Comparison of ENCODE assay signal across 19 mouse cellular contexts in the genomic region with DNA sequence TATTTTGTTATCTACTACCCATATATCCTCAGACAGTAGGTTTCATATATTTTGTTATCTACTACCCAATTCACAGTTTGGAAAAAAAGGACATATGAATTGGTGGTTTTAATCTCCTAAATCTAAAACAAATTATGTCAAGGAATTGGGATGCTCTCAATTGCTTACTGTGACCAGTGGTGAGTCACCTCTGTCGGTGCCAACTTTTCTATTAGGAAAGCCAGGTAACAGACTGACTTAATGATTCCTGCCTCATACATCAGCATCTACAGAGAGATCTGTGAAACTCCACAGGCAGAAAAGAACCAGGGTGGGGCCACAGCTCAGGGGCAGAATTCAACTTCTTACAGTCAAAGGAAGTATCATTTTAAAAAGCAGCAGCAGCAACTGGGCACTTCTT.
DNase-seq lines count a peak whose midpoint lies in the region; ATAC-seq lines count a peak whose summit lies in the region.
"Had no signal": no experiment of that assay in that cellular context is flagged by ENCODE, and none has a peak within 500 bp of the region (broad histone marks: within the 10 kb centered on the region; RNA-seq: fewer than 3 reads in every experiment).

No protein-coding gene starts in this region.

- H3K4me2 ChIP-seq in liver, embryonic 11.5 days = no peak overlapping the region
- no peak overlapping the region for H3K4me2 ChIP-seq in kidney, embryonic 15.5 days
- H3K4me2 ChIP-seq: embryonic facial prominence, embryonic 12.5 days; forebrain, embryonic 13.5 days; forebrain, embryonic 15.5 days had no signal

- 86% methylated on average over 1 of the region's 1 CpGs for WGBS in liver, embryonic 11.5 days
- 88% methylated on average over 1 of the region's 1 CpGs for WGBS in kidney, embryonic 15.5 days

- H3K36me3 ChIP-seq in liver, embryonic 11.5 days (ENCODE audit: control insufficient read depth, insufficient read depth, low read length) = no peaks in the 10 kb centered on the region
- no peaks in the 10 kb centered on the region for H3K36me3 ChIP-seq in kidney, embryonic 15.5 days
- H3K36me3 ChIP-seq: embryonic facial prominence, embryonic 10.5 days; embryonic facial prominence, embryonic 12.5 days; forebrain, embryonic 15.5 days had no signal

- no peaks in the 10 kb centered on the region for H3K4me1 ChIP-seq in liver, embryonic 11.5 days (replicated peaks; ENCODE audit: control insufficient read depth, insufficient read depth, low read length)
- no peaks in the 10 kb centered on the region for H3K4me1 ChIP-seq in kidney, embryonic 15.5 days
- H3K4me1 ChIP-seq: embryonic facial prominence, embryonic 10.5 days; embryonic facial prominence, embryonic 12.5 days; forebrain, embryonic 13.5 days had no signal

- H3K9ac ChIP-seq in liver, embryonic 11.5 days (ENCODE audit: low read depth, low read length) = no peak overlapping the region
- H3K9ac ChIP-seq in kidney, embryonic 15.5 days = no peak overlapping the region
- H3K9ac ChIP-seq: embryonic facial prominence, embryonic 12.5 days; forebrain, embryonic 13.5 days; forebrain, embryonic 15.5 days; forebrain, postnatal 0 days had no signal

- H3K27me3 ChIP-seq in liver, embryonic 11.5 days (replicated peaks; ENCODE audit: control insufficient read depth, insufficient read depth, low read length) = no peaks in the 10 kb centered on the region
- H3K27me3 ChIP-seq in kidney, embryonic 15.5 days = no peaks in the 10 kb centered on the region
- H3K27me3 ChIP-seq: CH12.LX; embryonic facial prominence, embryonic 12.5 days; forebrain, embryonic 13.5 days; forebrain, embryonic 15.5 days; Patski had no signal

- 0 out of 2 replicates have a peak, but pooled peaks have one; percentile 21 for ATAC-seq in frontal cortex, adult (ENCODE audit: low TSS enrichment)
- no peak for ATAC-seq in liver, embryonic 11.5 days (replicated peaks; ENCODE audit: low FRiP score)
- no peak for ATAC-seq in kidney, embryonic 15.5 days (replicated peaks; ENCODE audit: low FRiP score)
- ATAC-seq: activated CD4-positive, CD25-positive, alpha-beta regulatory T cell, adult 4 months; forebrain, embryonic 13.5 days; forebrain, embryonic 15.5 days; forebrain, postnatal 0 days; Patski had no signal

- DNase-seq in frontal cortex, postnatal 14 days (ENCODE audit: low spot score in 2 of 2) = no peak
- DNase-seq in 3T3-L1 (ENCODE audit: low read depth, low spot score) (peak; percentile 76), MN1 (ENCODE audit: low spot score) (peak; percentile 44), NIH3T3 (ENCODE audit: low read depth) (peak; percentile 56)
- DNase-seq in spleen, postnatal 4 days (ENCODE audit: low spot score in 2 of 2) = no peak
- no peak for DNase-seq in liver, embryonic 11.5 days (ENCODE audit: low spot score)
- DNase-seq: adrenal gland, adult 8-10 months; adrenal gland, postnatal 14 days had no signal

- no peaks in the 10 kb centered on the region for H3K9me3 ChIP-seq in liver, embryonic 11.5 days (ENCODE audit: control insufficient read depth, low read length)
- H3K9me3 ChIP-seq in kidney, embryonic 15.5 days (replicated peaks) = no peaks in the 10 kb centered on the region
- H3K9me3 ChIP-seq: embryonic facial prominence, embryonic 10.5 days; embryonic facial prominence, embryonic 12.5 days; forebrain, embryonic 13.5 days; forebrain, embryonic 15.5 days; G1E had no signal

- no peak overlapping the region for H3K27ac ChIP-seq in liver, embryonic 11.5 days (ENCODE audit: low read depth, low read length)
- no peak overlapping the region for H3K27ac ChIP-seq in kidney, embryonic 15.5 days
- H3K27ac ChIP-seq: embryonic facial prominence, embryonic 10.5 days; embryonic facial prominence, embryonic 12.5 days; forebrain, embryonic 13.5 days; forebrain, embryonic 15.5 days had no signal

- no peak overlapping the region for H3K4me3 ChIP-seq in liver, embryonic 11.5 days (ENCODE audit: low read depth, low read length)
- no peak overlapping the region for H3K4me3 ChIP-seq in kidney, embryonic 15.5 days (replicated peaks)
- H3K4me3 ChIP-seq: embryonic facial prominence, embryonic 10.5 days; embryonic facial prominence, embryonic 12.5 days; forebrain, embryonic 13.5 days; forebrain, embryonic 15.5 days had no signal

Comparison
In these comparisons a context has a peak if more than half of its experiments do, and no peak if none do; other contexts are left out.
1. DNase-seq: peak in 3T3-L1 (single experiment), MN1 (single experiment) and NIH3T3 (single experiment); none in frontal cortex, postnatal 14 days (0 of 2), spleen, postnatal 4 days (0 of 2) and liver, embryonic 11.5 days (single experiment).